Mouse (Mus musculus) cerebellum, adult (tissue): ENCODE measurements around the gene Olfr99.
"Not testable (repeated sequence)": the region's sequence is repeated elsewhere in the genome, so short reads cannot be mapped to it uniquely, and the experiment has no call there.

Experiments
- ATAC-seq: cut with Nextera tagmentation; 2 replicates; pipeline ENCODE4 v1.9.2; 2017; ENCODE audit warnings: mild to moderate bottlenecking, moderate library complexity, mixed read lengths; ENCODE audit not compliant: insufficient number of reproducible peaks, low FRiP score, low TSS enrichment

Gene Olfr99

GRCm38 (mm10) chr17:37283360-37283759, at the start of gene Olfr99:
Gene Olfr99 (minus strand): TSS chr17:37283460.
- no peak for ATAC-seq

- ATAC-seq = no peak
Measured at GRCm38 (mm10) chr17:37316954-37317353, 33.7 kb upstream of the Olfr99 start, which contains the start of gene Olfr102. Gene Olfr102 (minus strand): TSS chr17:37317054.

- no peak for ATAC-seq
Measured at GRCm38 (mm10) chr17:37310146-37310699, 27.0 kb upstream of the Olfr99 start.

GRCm38 (mm10) chr17:37308483-37308882, 25.2 kb upstream of the Olfr99 start:
- no peak for ATAC-seq

GRCm38 (mm10) chr17:37304213-37304612, 21.0 kb upstream of the Olfr99 start, which contains the start of gene Olfr101:
Gene Olfr101 (minus strand): TSS chr17:37304313.
- ATAC-seq = no peak

- ATAC-seq = no peak
Measured at GRCm38 (mm10) chr17:37280331-37280730, 2.9 kb downstream of the Olfr99 start.

- no peak for ATAC-seq
Measured at GRCm38 (mm10) chr17:37276573-37276972, 6.7 kb downstream of the Olfr99 start.

- ATAC-seq = no peak
Measured at GRCm38 (mm10) chr17:37275626-37276248, 7.5 kb downstream of the Olfr99 start.

GRCm38 (mm10) chr17:37270702-37271092, 12.6 kb downstream of the Olfr99 start:
- no peak for ATAC-seq

- peak; percentile 79 for ATAC-seq
Measured at GRCm38 (mm10) chr17:37270058-37270701, 13.1 kb downstream of the Olfr99 start, which contains the start of gene H2-M3. Gene H2-M3 (plus strand): TSS chr17:37270220.

- no peak for ATAC-seq
Measured at GRCm38 (mm10) chr17:37263626-37264025, 19.6 kb downstream of the Olfr99 start, which contains the start of gene Olfr98. Gene Olfr98 (minus strand): TSS chr17:37263749.

GRCm38 (mm10) chr17:37250544-37250943, 32.7 kb downstream of the Olfr99 start:
- no peak for ATAC-seq

- no peak for ATAC-seq
Measured at GRCm38 (mm10) chr17:37249460-37249859, 33.8 kb downstream of the Olfr99 start.

- no peak for ATAC-seq
Measured at GRCm38 (mm10) chr17:37246715-37247114, 36.5 kb downstream of the Olfr99 start.

- no peak for ATAC-seq
Measured at GRCm38 (mm10) chr17:37242198-37242597, 41.1 kb downstream of the Olfr99 start.

GRCm38 (mm10) chr17:37237230-37237629, 46.0 kb downstream of the Olfr99 start, which contains the start of gene Olfr97:
Gene Olfr97 (minus strand): TSS chr17:37237330.
- not testable (repeated sequence) for ATAC-seq
